ENCODE assay signal across 8 mouse cellular contexts in genomic region chr14:54883154-54884021, GRCm38 (mm10). TPM values are rescaled to one million over a fixed set of nuclear protein-coding genes. Genes with fewer than 3 reads are reported as not detected.
DNase-seq lines count a peak whose midpoint lies in the region; ATAC-seq and TF ChIP-seq lines count a peak whose summit lies in the region.

Gene Bcl2l2, plus strand, starts transcription at chr14:54883377.
Gene Gm20521, plus strand, starts transcription at chr14:54883441.

- peaks cover 27% of the 10 kb centered on the region; the same call in 1 of the 2 replicates for H3K36me3 ChIP-seq in heart, embryonic 10.5 days
- H3K36me3 ChIP-seq in liver, adult 2 months (ENCODE audit: control insufficient read depth, insufficient read depth, low read length), result no peaks in the 10 kb centered on the region
- 0 out of 2 replicates have a peak, but pooled peaks cover 4% of the 10 kb centered on the region for H3K36me3 ChIP-seq in midbrain, postnatal 0 days (ENCODE audit: insufficient read depth, low read length)

- DNase-seq in B cell, adult 2 months, result peak; percentile 25 to 34
- peak; percentile 97 for DNase-seq in heart, embryonic 10.5 days (ENCODE audit: low spot score)
- peak; percentile 86 for DNase-seq in kidney, adult 9 months
- peak; percentile 79 for DNase-seq in liver, adult 2 months (ENCODE audit: extremely low read depth, low read depth, low spot score)
- DNase-seq in midbrain, postnatal 0 days (ENCODE audit: low spot score), result peak; percentile 93
- peak; percentile 47 to 74 for DNase-seq in spleen, postnatal 4 days (ENCODE audit: low spot score in 2 of 2)

- peak within 1 kb of the TSS; percentile 78 for H3K4me2 ChIP-seq in midbrain, postnatal 0 days (ENCODE audit: low read depth, low read length, poor library complexity, severe bottlenecking)

- no peaks in the 10 kb centered on the region for H3K27me3 ChIP-seq in heart, embryonic 10.5 days (ENCODE audit: insufficient read depth, poor library complexity, severe bottlenecking)
- H3K27me3 ChIP-seq in liver, adult 2 months (ENCODE audit: control insufficient read depth, insufficient read depth, low read length), result no peaks in the 10 kb centered on the region
- H3K27me3 ChIP-seq in midbrain, postnatal 0 days (ENCODE audit: insufficient read depth, low read length), result no peaks in the 10 kb centered on the region

- no peaks in the 10 kb centered on the region for H3K4me1 ChIP-seq in bone marrow, adult 2 months (ENCODE audit: control insufficient read depth, insufficient read depth, low read length)
- H3K4me1 ChIP-seq in embryonic fibroblast, embryonic 13.5 days (ENCODE audit: control insufficient read depth, insufficient read depth, low read length), result peaks cover 14% of the 10 kb centered on the region
- H3K4me1 ChIP-seq in heart, embryonic 10.5 days, result peaks cover 35% of the 10 kb centered on the region
- H3K4me1 ChIP-seq in liver, adult 2 months (ENCODE audit: control insufficient read depth, insufficient read depth, low read length), result peaks cover 9% of the 10 kb centered on the region; the same call in 1 of the 2 replicates
- H3K4me1 ChIP-seq in midbrain, postnatal 0 days (ENCODE audit: insufficient read depth, low read length), result peaks cover 8% of the 10 kb centered on the region; the same call in 1 of the 2 replicates

- under 1% methylated on average over 27 of the region's 27 CpGs for WGBS in bone marrow, adult 2 months
- WGBS in heart, embryonic 10.5 days, result 1% methylated on average over 27 of the region's 27 CpGs
- WGBS in liver, adult 2 months, result under 1% methylated on average over 27 of the region's 27 CpGs
- WGBS in midbrain, postnatal 0 days, result under 1% methylated on average over 25 of the region's 27 CpGs

- peak within 1 kb of the TSS; percentile 41 for H3K4me3 ChIP-seq in bone marrow, adult 2 months (replicated peaks; ENCODE audit: control insufficient read depth, low read depth, low read length)
- H3K4me3 ChIP-seq in embryonic fibroblast, embryonic 13.5 days (ENCODE audit: insufficient read depth, low read length), result peak within 1 kb of the TSS; percentile 97
- H3K4me3 ChIP-seq in heart, embryonic 10.5 days, result peak within 1 kb of the TSS; percentile 78
- H3K4me3 ChIP-seq in liver, adult 2 months (ENCODE audit: insufficient read depth, low read depth, low read length), result peak within 1 kb of the TSS; percentile 82
- H3K4me3 ChIP-seq in midbrain, postnatal 0 days (ENCODE audit: low read depth, low read length), result peak within 1 kb of the TSS; percentile 73

- 0 out of 2 replicates have a peak within 1 kb of the TSS, but pooled peaks have one; percentile 36 for H3K27ac ChIP-seq in bone marrow, adult 2 months (ENCODE audit: control insufficient read depth, insufficient read depth, low read depth, low read length, poor library complexity)
- peak within 1 kb of the TSS; percentile 94 for H3K27ac ChIP-seq in embryonic fibroblast, embryonic 13.5 days (ENCODE audit: insufficient read depth, low read length)
- H3K27ac ChIP-seq in heart, embryonic 10.5 days, result peak within 1 kb of the TSS; percentile 92
- peak within 1 kb of the TSS; percentile 75 for H3K27ac ChIP-seq in liver, adult 2 months (replicated peaks; ENCODE audit: insufficient read depth, low read depth, low read length)
- H3K27ac ChIP-seq in midbrain, postnatal 0 days (ENCODE audit: low read depth, low read length), result peak within 1 kb of the TSS; percentile 91

- H3K79me2 ChIP-seq in liver, adult 2 months (ENCODE audit: control insufficient read depth, insufficient read depth, low read length), result no peaks in the 10 kb centered on the region; the same call in 1 of the 2 replicates

- ATAC-seq in midbrain, postnatal 0 days (ENCODE audit: low FRiP score), result peak; percentile 90

- TF ChIP-seq POLR2A in bone marrow, adult 2 months (IDR thresholded peaks at IDR 0.05; ENCODE audit: borderline replicate concordance, control insufficient read depth, low read depth, low read length), result peak; percentile 60; the same call in 1 of the 2 replicates
- TF ChIP-seq POLR2A in embryonic fibroblast, embryonic 13.5 days (IDR thresholded peaks at IDR 0.05; ENCODE audit: low read depth, low read length), result peak; percentile 93
- TF ChIP-seq POLR2A in liver, adult 2 months (IDR thresholded peaks at IDR 0.05; ENCODE audit: extremely low read depth, insufficient read depth, low read length), result peak; percentile 88

- H3K9ac ChIP-seq in liver, adult 2 months (ENCODE audit: low read depth, low read length), result peak within 1 kb of the TSS; percentile 79
- peak within 1 kb of the TSS; percentile 98 for H3K9ac ChIP-seq in midbrain, postnatal 0 days (replicated peaks; ENCODE audit: low read length, poor library complexity, severe bottlenecking)

- H3K9me3 ChIP-seq in heart, embryonic 10.5 days, result no peaks in the 10 kb centered on the region
- H3K9me3 ChIP-seq in midbrain, postnatal 0 days (ENCODE audit: low read length), result no peaks in the 10 kb centered on the region

- TF ChIP-seq CTCF in bone marrow, adult 2 months (IDR thresholded peaks at IDR 0.05; ENCODE audit: control insufficient read depth, insufficient read depth, low read length), result no peak
- TF ChIP-seq CTCF in embryonic fibroblast, embryonic 13.5 days (IDR thresholded peaks at IDR 0.05; ENCODE audit: borderline replicate concordance, insufficient read depth, low read length), result no peak
- no peak for TF ChIP-seq CTCF in liver, adult 2 months (IDR thresholded peaks at IDR 0.05; ENCODE audit: low read depth, low read length)
- TF ChIP-seq CTCF in midbrain, postnatal 0 days (IDR thresholded peaks at IDR 0.05), result no peak

RNA-seq across cellular contexts. Expression of gene Bcl2l2, which starts in this region (rescaled TPM):
- polyA plus RNA-seq in bone marrow, adult 2 months (2011; ENCODE audit: insufficient read depth, insufficient read length, low replicate concordance, missing spikeins), result 6.7 and 18.1 TPM in 2 replicates
- 48.3 and 53.1 TPM in 2 replicates for polyA plus RNA-seq in embryonic fibroblast, embryonic 13.5 days (2011; ENCODE audit: insufficient read length, low read depth, missing spikeins)
- polyA plus RNA-seq in heart, embryonic 10.5 days (2016; fragmentation: Nextera tagmentation; extraction: Ambion mirVana), result 2.8 and 3.0 TPM in 2 replicates
- 14.1 and 17.2 TPM in 2 replicates for total RNA-seq in liver, adult 2 months (2014; rRNA removed)
- 17.3 and 19.5 TPM in 2 replicates for polyA plus RNA-seq in liver, adult 2 months (2012; rRNA removed)
- 23.1 and 31.2 TPM in 2 replicates for total RNA-seq in midbrain, postnatal 0 days (2014; rRNA removed)
- polyA plus RNA-seq in midbrain, postnatal 0 days (2015; fragmentation: Nextera tagmentation; extraction: Ambion mirVana), result 2.9 and 3.7 TPM in 2 replicates

RNA-seq across cellular contexts. Expression of gene Gm20521, which starts in this region (rescaled TPM):
- not detected in 2 replicates for polyA plus RNA-seq in bone marrow, adult 2 months (2011; ENCODE audit: insufficient read depth, insufficient read length, low replicate concordance, missing spikeins)
- polyA plus RNA-seq in embryonic fibroblast, embryonic 13.5 days (2011; ENCODE audit: insufficient read length, low read depth, missing spikeins), result not detected in 2 replicates
- not detected in 2 replicates for polyA plus RNA-seq in heart, embryonic 10.5 days (2016; fragmentation: Nextera tagmentation; extraction: Ambion mirVana)
- total RNA-seq in liver, adult 2 months (2014; rRNA removed), result 0.13 TPM in 1 of 2 replicates, not detected in the other
- polyA plus RNA-seq in liver, adult 2 months (2012; rRNA removed), result 7.9 TPM in 1 of 2 replicates, not detected in the other
- total RNA-seq in midbrain, postnatal 0 days (2014; rRNA removed), result 0.82 TPM in 1 of 2 replicates, not detected in the other
- polyA plus RNA-seq in midbrain, postnatal 0 days (2015; fragmentation: Nextera tagmentation; extraction: Ambion mirVana), result 1.4 and 1.6 TPM in 2 replicates

Comparison
In these comparisons a context has a peak if more than half of its experiments do, and no peak if none do; other contexts are left out.
1. Peak in every context shown above with its lines: DNase-seq, ATAC-seq, H3K4me3 ChIP-seq and H3K27ac ChIP-seq.
2. DNase-seq: peak in every context shown above with its lines; median percentile 97 in heart, embryonic 10.5 days; 93 in midbrain, postnatal 0 days; 86 in kidney, adult 9 months; 79 in liver, adult 2 months; 60 in spleen, postnatal 4 days; 30 in B cell, adult 2 months.
3. H3K27ac ChIP-seq: peak in every context shown above with its lines; median percentile 94 in embryonic fibroblast, embryonic 13.5 days; 92 in heart, embryonic 10.5 days; 91 in midbrain, postnatal 0 days; 75 in liver, adult 2 months; 36 in bone marrow, adult 2 months.
4. H3K4me3 ChIP-seq: peak in every context shown above with its lines; median percentile 97 in embryonic fibroblast, embryonic 13.5 days; 82 in liver, adult 2 months; 78 in heart, embryonic 10.5 days; 73 in midbrain, postnatal 0 days; 41 in bone marrow, adult 2 months.